Mouse (Mus musculus) midbrain, embryonic 14.5 days (tissue): ENCODE measurements at regions not wholly inside any gene's neighbourhood (a gene's known extent, or its start where the extent isn't known, plus 50 kb on each side); places are given as distances from the start of the nearest gene placed in this dataset.
A peak's percentile ranks its signal among the peaks of the same experiment; 100 is the strongest.

Experiments
- ATAC-seq: fragments of 200-750 bp; cut with Nextera tagmentation; 2 replicates; pipeline ENCODE4 v1.8.0; 2017; ENCODE audit warnings: moderate number of reproducible peaks, moderate library complexity; ENCODE audit not compliant: low FRiP score, low TSS enrichment
- DNase-seq: peaks from one replicate; pipeline ENCODE4 v3.0.0-alpha.2; 2015
- H3K27ac ChIP-seq: fragments of 300-500 bp; sonication (generic); replicated peaks from 2 replicates; pipeline ENCODE4 v1.5.1; 2014; ENCODE audit warnings: mild to moderate bottlenecking, low read depth, low read length, moderate library complexity
- H3K27me3 ChIP-seq: fragments of 300-500 bp; sonication (generic); 2 replicates; pipeline ENCODE4 v1.6.1; 2014; ENCODE audit warnings: low read length, control low read depth, mixed read lengths; ENCODE audit not compliant: control insufficient read depth, insufficient read depth
- H3K36me3 ChIP-seq: fragments of 300-500 bp; sonication (generic); 2 replicates; pipeline ENCODE4 v1.6.1; 2014; ENCODE audit warnings: low read length, control low read depth; ENCODE audit not compliant: control insufficient read depth, insufficient read depth
- H3K4me1 ChIP-seq: fragments of 300-500 bp; sonication (generic); 2 replicates; pipeline ENCODE4 v1.6.1; 2014; ENCODE audit warnings: mild to moderate bottlenecking, antibody characterized with exemption, low read length, control low read depth; ENCODE audit not compliant: control insufficient read depth, insufficient read depth
- H3K4me2 ChIP-seq: fragments of 300-500 bp; sonication (generic); 2 replicates; pipeline ENCODE4 v1.6.1; 2014; ENCODE audit warnings: mild to moderate bottlenecking, low read length, moderate library complexity
- H3K4me3 ChIP-seq: fragments of 300-500 bp; sonication (generic); replicated peaks from 2 replicates; pipeline ENCODE4 v1.5.1; 2014; ENCODE audit warnings: low read depth, low read length
- H3K9ac ChIP-seq: fragments of 300-500 bp; sonication (generic); replicated peaks from 2 replicates; pipeline ENCODE4 v1.6.1; 2014; ENCODE audit warnings: mild to moderate bottlenecking, low read length, moderate library complexity
- H3K9me3 ChIP-seq: fragments of 300-500 bp; sonication (generic); 2 replicates; pipeline ENCODE4 v1.6.1; 2016; ENCODE audit warnings: low read length, control low read depth, mixed read lengths; ENCODE audit not compliant: control insufficient read depth
- WGBS: fragments of 180-500 bp; shearing (Covaris S2); extraction: QIAGEN DNeasy Blood & Tissue Kit; methylation state at CpG from one replicate; pipeline ENCODE4 v1.1.7; 2014; 5-methylcytosine and 5-hydroxymethylcytosine counted together

GRCm38 (mm10) chr1:166800953-166801603 lies 119.4 kb upstream of the Fmo9 start:
- H3K4me1 ChIP-seq = no peaks in the 10 kb centered on the region
- no peaks in the 10 kb centered on the region for H3K36me3 ChIP-seq
- H3K27me3 ChIP-seq = no peaks in the 10 kb centered on the region
- H3K4me2 ChIP-seq = no peak overlapping the region
- no peak for ATAC-seq
- no peaks in the 10 kb centered on the region for H3K9me3 ChIP-seq
- H3K9ac ChIP-seq = no peak overlapping the region
- peak; percentile 9 for DNase-seq
- H3K4me3 ChIP-seq = no peak overlapping the region
- no peak overlapping the region for H3K27ac ChIP-seq
- 83% methylated on average over 11 of the region's 11 CpGs for WGBS

GRCm38 (mm10) chr1:166801929-166802328 lies 120.3 kb upstream of the Fmo9 start:
- ATAC-seq (no peak), DNase-seq (no peak)
- no peak overlapping the region for H3K4me3 ChIP-seq
- no peak overlapping the region for H3K4me2 ChIP-seq
- H3K27ac ChIP-seq = no peak overlapping the region
- no peaks in the 10 kb centered on the region for H3K4me1 ChIP-seq
- no peaks in the 10 kb centered on the region for H3K9me3 ChIP-seq
- 65% methylated on average over 4 of the region's 4 CpGs for WGBS
- H3K36me3 ChIP-seq = no peaks in the 10 kb centered on the region
- H3K9ac ChIP-seq = no peak overlapping the region
- no peaks in the 10 kb centered on the region for H3K27me3 ChIP-seq

- H3K4me2 ChIP-seq = no peak overlapping the region
- 93% methylated on average over 2 of the region's 2 CpGs for WGBS
- no peaks in the 10 kb centered on the region for H3K9me3 ChIP-seq
- no peak overlapping the region for H3K9ac ChIP-seq
- no peak overlapping the region for H3K4me3 ChIP-seq
- no peak overlapping the region for H3K27ac ChIP-seq
- no peak for ATAC-seq
- DNase-seq = no peak
- no peaks in the 10 kb centered on the region for H3K4me1 ChIP-seq
- H3K36me3 ChIP-seq = no peaks in the 10 kb centered on the region
- H3K27me3 ChIP-seq = no peaks in the 10 kb centered on the region
Observed at GRCm38 (mm10) chr1:166803928-166804327, 122.3 kb upstream of the Fmo9 start.

- no peaks in the 10 kb centered on the region for H3K36me3 ChIP-seq
- DNase-seq (no peak), ATAC-seq (no peak)
- no peak overlapping the region for H3K4me2 ChIP-seq
- H3K27me3 ChIP-seq = no peaks in the 10 kb centered on the region
- no peak overlapping the region for H3K9ac ChIP-seq
- H3K27ac ChIP-seq = no peak overlapping the region
- 90% methylated on average over 1 of the region's 1 CpGs for WGBS
- no peak overlapping the region for H3K4me3 ChIP-seq
- H3K9me3 ChIP-seq = no peaks in the 10 kb centered on the region
- H3K4me1 ChIP-seq = no peaks in the 10 kb centered on the region
Observed at GRCm38 (mm10) chr1:166804333-166804732, 122.7 kb upstream of the Fmo9 start.

GRCm38 (mm10) chr1:166807163-166807945 lies 125.7 kb upstream of the Fmo9 start:
- Histone ChIP-seq H3K27me3 (no peaks in the 10 kb centered on the region), H3K4me1 (no peaks in the 10 kb centered on the region), H3K27ac (no peak overlapping the region), H3K4me3 (no peak overlapping the region), H3K9me3 (no peaks in the 10 kb centered on the region), H3K9ac (no peak overlapping the region), H3K4me2 (no peak overlapping the region), H3K36me3 (no peaks in the 10 kb centered on the region)
- peak; percentile 70 for DNase-seq
- 57% methylated on average over 7 of the region's 7 CpGs for WGBS
- no peak for ATAC-seq

- no peaks in the 10 kb centered on the region for H3K27me3 ChIP-seq
- 92% methylated on average over 9 of the region's 9 CpGs for WGBS
- H3K27ac ChIP-seq = no peak overlapping the region
- no peaks in the 10 kb centered on the region for H3K9me3 ChIP-seq
- DNase-seq (no peak), ATAC-seq (no peak)
- H3K4me2 ChIP-seq = no peak overlapping the region
- no peak overlapping the region for H3K4me3 ChIP-seq
- no peaks in the 10 kb centered on the region for H3K36me3 ChIP-seq
- H3K9ac ChIP-seq = no peak overlapping the region
- no peaks in the 10 kb centered on the region for H3K4me1 ChIP-seq
Observed at GRCm38 (mm10) chr1:166811341-166812071, 129.9 kb upstream of the Fmo9 start.

GRCm38 (mm10) chr1:166812072-166812461 lies 130.4 kb upstream of the Fmo9 start:
- Histone ChIP-seq H3K4me2 (no peak overlapping the region), H3K9ac (no peak overlapping the region), H3K9me3 (no peaks in the 10 kb centered on the region), H3K36me3 (no peaks in the 10 kb centered on the region), H3K4me1 (no peaks in the 10 kb centered on the region), H3K27ac (no peak overlapping the region), H3K4me3 (no peak overlapping the region), H3K27me3 (no peaks in the 10 kb centered on the region)
- WGBS = 91% methylated on average over 7 of the region's 7 CpGs
- ATAC-seq (no peak), DNase-seq (no peak)

GRCm38 (mm10) chr1:166812920-166813439 lies 131.3 kb upstream of the Fmo9 start:
- no peaks in the 10 kb centered on the region for H3K9me3 ChIP-seq
- no peak overlapping the region for H3K4me3 ChIP-seq
- DNase-seq = no peak
- H3K4me2 ChIP-seq = no peak overlapping the region
- WGBS = 85% methylated on average over 7 of the region's 7 CpGs
- no peaks in the 10 kb centered on the region for H3K4me1 ChIP-seq
- H3K27ac ChIP-seq = no peak overlapping the region
- ATAC-seq = no peak
- H3K36me3 ChIP-seq = no peaks in the 10 kb centered on the region
- H3K27me3 ChIP-seq = no peaks in the 10 kb centered on the region
- no peak overlapping the region for H3K9ac ChIP-seq
